Mouse (Mus musculus): ENCODE results near the gene Gpr37. TPM values are rescaled to one million over a fixed set of nuclear protein-coding genes. Genes with fewer than 3 reads are reported as not detected.

Gene Gpr37
- total RNA-seq (2015; ENCODE audit: low replicate concordance) (not detected in 2 replicates), total RNA-seq (2017; ENCODE audit: low replicate concordance) (0.26 TPM in 1 of 2 replicates, not detected in the other)

- ATAC-seq (replicated peaks; ENCODE audit: low FRiP score, poor library complexity, severe bottlenecking) = no peak
Measured at GRCm38 (mm10) chr6:25690629-25691028, at the start of gene Gpr37. Gene Gpr37 (minus strand): TSS chr6:25690729.

- no peak for ATAC-seq (replicated peaks; ENCODE audit: low FRiP score, poor library complexity, severe bottlenecking)
Measured at GRCm38 (mm10) chr6:25736533-25736932, 46.0 kb upstream of the Gpr37 start.

GRCm38 (mm10) chr6:25726560-25726959, 36.0 kb upstream of the Gpr37 start:
- no peak for ATAC-seq (replicated peaks; ENCODE audit: low FRiP score, poor library complexity, severe bottlenecking)

GRCm38 (mm10) chr6:25710601-25711000, 20.1 kb upstream of the Gpr37 start:
- no peak for ATAC-seq (replicated peaks; ENCODE audit: low FRiP score, poor library complexity, severe bottlenecking)

- no peak for ATAC-seq (replicated peaks; ENCODE audit: low FRiP score, poor library complexity, severe bottlenecking)
Measured at GRCm38 (mm10) chr6:25709250-25709895, 18.8 kb upstream of the Gpr37 start.

- no peak for ATAC-seq (replicated peaks; ENCODE audit: low FRiP score, poor library complexity, severe bottlenecking)
Measured at GRCm38 (mm10) chr6:25699956-25700355, 9.4 kb upstream of the Gpr37 start.

GRCm38 (mm10) chr6:25690284-25690605, 284 bp downstream of the Gpr37 start:
- no peak for ATAC-seq (replicated peaks; ENCODE audit: low FRiP score, poor library complexity, severe bottlenecking)

- no peak for ATAC-seq (replicated peaks; ENCODE audit: low FRiP score, poor library complexity, severe bottlenecking)
Measured at GRCm38 (mm10) chr6:25689520-25690283, 827 bp downstream of the Gpr37 start.

- no peak for ATAC-seq (replicated peaks; ENCODE audit: low FRiP score, poor library complexity, severe bottlenecking)
Measured at GRCm38 (mm10) chr6:25688927-25689519, 1.5 kb downstream of the Gpr37 start.

GRCm38 (mm10) chr6:25686760-25687200, 3.7 kb downstream of the Gpr37 start:
- no peak for ATAC-seq (replicated peaks; ENCODE audit: low FRiP score, poor library complexity, severe bottlenecking)

- no peak for ATAC-seq (replicated peaks; ENCODE audit: low FRiP score, poor library complexity, severe bottlenecking)
Measured at GRCm38 (mm10) chr6:25684391-25684790, 6.1 kb downstream of the Gpr37 start.

- ATAC-seq (replicated peaks; ENCODE audit: low FRiP score, poor library complexity, severe bottlenecking) = no peak
Measured at GRCm38 (mm10) chr6:25675111-25675510, 15.4 kb downstream of the Gpr37 start.

- no peak for ATAC-seq (replicated peaks; ENCODE audit: low FRiP score, poor library complexity, severe bottlenecking)
Measured at GRCm38 (mm10) chr6:25673801-25674200, 16.7 kb downstream of the Gpr37 start.

GRCm38 (mm10) chr6:25670150-25670549, 20.4 kb downstream of the Gpr37 start:
- no peak for ATAC-seq (replicated peaks; ENCODE audit: low FRiP score, poor library complexity, severe bottlenecking)

GRCm38 (mm10) chr6:25663942-25664341, 26.6 kb downstream of the Gpr37 start:
- peak; percentile 73 for ATAC-seq (replicated peaks; ENCODE audit: low FRiP score, poor library complexity, severe bottlenecking)

GRCm38 (mm10) chr6:25659924-25660675, 30.4 kb downstream of the Gpr37 start:
- ATAC-seq (replicated peaks; ENCODE audit: low FRiP score, poor library complexity, severe bottlenecking) = no peak

Measured in erythroid progenitor cell, adult 5-6 weeks (primary cell).